Mouse (Mus musculus) midbrain, postnatal 0 days (tissue): ENCODE measurements around the gene Foxp2. TPM values are rescaled to one million over a fixed set of nuclear protein-coding genes. Genes with fewer than 3 reads are reported as not detected.

Experiments
- ATAC-seq: fragments of 200-750 bp; cut with Nextera tagmentation; 2 replicates; pipeline ENCODE4 v1.8.0; 2017; ENCODE audit warnings: moderate number of reproducible peaks, mild to moderate bottlenecking, moderate TSS enrichment, moderate library complexity; ENCODE audit not compliant: low FRiP score
- DNase-seq: peaks from one replicate; pipeline ENCODE4 v3.0.0-alpha.2; 2015; ENCODE audit warnings: low spot score
- H3K27ac ChIP-seq: fragments of 300-500 bp; sonication (generic); 2 replicates; pipeline ENCODE4 v1.5.1; 2014; ENCODE audit warnings: low read depth, mild to moderate bottlenecking, low read length, mixed read lengths
- H3K27me3 ChIP-seq: fragments of 300-500 bp; sonication (generic); 2 replicates; pipeline ENCODE4 v1.6.1; 2014; ENCODE audit warnings: low read length, control low read depth, mixed read lengths; ENCODE audit not compliant: insufficient read depth
- H3K36me3 ChIP-seq: fragments of 300-500 bp; sonication (generic); 2 replicates; pipeline ENCODE4 v1.6.1; 2014; ENCODE audit warnings: low read length, control low read depth, mixed read lengths; ENCODE audit not compliant: insufficient read depth
- H3K4me1 ChIP-seq: fragments of 300-500 bp; sonication (generic); 2 replicates; pipeline ENCODE4 v1.6.1; 2014; ENCODE audit warnings: mild to moderate bottlenecking, control low read depth, antibody characterized with exemption, low read length, mixed read lengths; ENCODE audit not compliant: insufficient read depth
- H3K4me2 ChIP-seq: fragments of 300-500 bp; sonication (generic); 2 replicates; pipeline ENCODE4 v1.6.1; 2014; ENCODE audit warnings: low read depth, mild to moderate bottlenecking, low read length, mixed read lengths; ENCODE audit not compliant: poor library complexity, severe bottlenecking
- H3K4me3 ChIP-seq: fragments of 300-500 bp; sonication (generic); 2 replicates; pipeline ENCODE4 v1.5.1; 2014; ENCODE audit warnings: low read depth, mild to moderate bottlenecking, low read length, moderate library complexity
- H3K9ac ChIP-seq: fragments of 300-500 bp; sonication (generic); replicated peaks from 2 replicates; pipeline ENCODE4 v1.6.1; 2014; ENCODE audit warnings: mild to moderate bottlenecking, low read length, moderate library complexity, mixed read lengths; ENCODE audit not compliant: poor library complexity, severe bottlenecking
- H3K9me3 ChIP-seq: fragments of 300-500 bp; sonication (generic); 2 replicates; pipeline ENCODE4 v1.6.1; 2016; ENCODE audit warnings: low read length, control low read depth
- CTCF ChIP-seq: IDR thresholded peaks from 2 replicates; pipeline ENCODE4 v1.5.1; 2016; ENCODE audit warnings: antibody characterized with exemption, mild to moderate bottlenecking
- WGBS: fragments of 180-500 bp; shearing (Covaris S2); extraction: QIAGEN DNeasy Blood & Tissue Kit; methylation state at CpG from one replicate; pipeline ENCODE4 v1.1.7; 2014; 5-methylcytosine and 5-hydroxymethylcytosine counted together
- polyA plus RNA-seq: library from polyadenylated mRNA; unstranded; fragments of >200 nt; fragmentation: Nextera tagmentation; extraction: Ambion mirVana; gene quantifications from 2 replicates; pipeline ENCODE4 v1.2.1, GENCODE M21; 2015
- total RNA-seq: library from RNA; depleted of rRNA; stranded (reverse); fragments of >200 nt; gene quantifications from 2 replicates; pipeline ENCODE4 v1.2.3, GENCODE M21; 2014

The Foxp2 gene
- total and polyA plus RNA-seq, 2 experiments from 2014 or later: 71.4 to 103 TPM

GRCm38 (mm10) chr6:15121339-15121738 lies 220.2 kb downstream of the Foxp2 start:
- no peak for DNase-seq
- H3K4me1 ChIP-seq: no peaks in the 10 kb centered on the region
- no peak for TF ChIP-seq CTCF
- H3K9ac ChIP-seq: no peak overlapping the region
- H3K27ac ChIP-seq: no peak overlapping the region
- H3K9me3 ChIP-seq: no peaks in the 10 kb centered on the region
- H3K4me2 ChIP-seq: no peak overlapping the region
- no peak overlapping the region for H3K4me3 ChIP-seq
- ATAC-seq: no peak
- H3K27me3 ChIP-seq: no peaks in the 10 kb centered on the region
- H3K36me3 ChIP-seq: no peaks in the 10 kb centered on the region

- no peaks in the 10 kb centered on the region for H3K27me3 ChIP-seq
- no peak overlapping the region for H3K4me3 ChIP-seq
- no peak overlapping the region for H3K27ac ChIP-seq
- H3K4me1 ChIP-seq: no peaks in the 10 kb centered on the region
- ATAC-seq (no peak), DNase-seq (no peak)
- H3K4me2 ChIP-seq: no peak overlapping the region
- H3K36me3 ChIP-seq: no peaks in the 10 kb centered on the region
- TF ChIP-seq CTCF: no peak
- 95% methylated on average over 2 of the region's 2 CpGs for WGBS
- no peaks in the 10 kb centered on the region for H3K9me3 ChIP-seq
- no peak overlapping the region for H3K9ac ChIP-seq
Measured at GRCm38 (mm10) chr6:15130142-15130541, 229.0 kb downstream of the Foxp2 start.

- H3K27me3 ChIP-seq: no peaks in the 10 kb centered on the region
- DNase-seq (no peak), ATAC-seq (no peak)
- no peak overlapping the region for H3K4me3 ChIP-seq
- no peaks in the 10 kb centered on the region for H3K9me3 ChIP-seq
- H3K36me3 ChIP-seq: no peaks in the 10 kb centered on the region
- no peak overlapping the region for H3K9ac ChIP-seq
- no peaks in the 10 kb centered on the region for H3K4me1 ChIP-seq
- WGBS: 77% methylated on average over 1 of the region's 1 CpGs
- H3K27ac ChIP-seq: no peak overlapping the region
- H3K4me2 ChIP-seq: no peak overlapping the region
- TF ChIP-seq CTCF: no peak
Measured at GRCm38 (mm10) chr6:15142094-15142493, 240.9 kb downstream of the Foxp2 start.

GRCm38 (mm10) chr6:15151619-15152018 lies 250.5 kb downstream of the Foxp2 start:
- Histone ChIP-seq H3K36me3 (no peaks in the 10 kb centered on the region), H3K9ac (no peak overlapping the region), H3K4me3 (no peak overlapping the region), H3K27me3 (no peaks in the 10 kb centered on the region), H3K9me3 (no peaks in the 10 kb centered on the region), H3K27ac (no peak overlapping the region), H3K4me2 (no peak overlapping the region), H3K4me1 (no peaks in the 10 kb centered on the region)
- TF ChIP-seq CTCF: no peak
- DNase-seq: peak; percentile 2
- no peak for ATAC-seq
- 45% methylated on average over 3 of the region's 3 CpGs for WGBS

- no peaks in the 10 kb centered on the region for H3K9me3 ChIP-seq
- no peak overlapping the region for H3K4me2 ChIP-seq
- peak; percentile 29; the same call in 1 of the 2 replicates for TF ChIP-seq CTCF
- ATAC-seq (no peak), DNase-seq (no peak)
- no peak overlapping the region for H3K9ac ChIP-seq
- H3K4me3 ChIP-seq: no peak overlapping the region
- H3K27ac ChIP-seq: no peak overlapping the region
- H3K4me1 ChIP-seq: no peaks in the 10 kb centered on the region
- 82% methylated on average over 2 of the region's 2 CpGs for WGBS
- H3K27me3 ChIP-seq: no peaks in the 10 kb centered on the region
- no peaks in the 10 kb centered on the region for H3K36me3 ChIP-seq
Measured at GRCm38 (mm10) chr6:15163508-15164053, 262.4 kb downstream of the Foxp2 start.

GRCm38 (mm10) chr6:15176754-15177153 lies 275.6 kb downstream of the Foxp2 start:
- Histone ChIP-seq H3K9ac (no peak overlapping the region), H3K27me3 (no peaks in the 10 kb centered on the region), H3K36me3 (no peaks in the 10 kb centered on the region), H3K4me1 (no peaks in the 10 kb centered on the region), H3K4me3 (no peak overlapping the region), H3K9me3 (no peaks in the 10 kb centered on the region), H3K4me2 (no peak overlapping the region), H3K27ac (no peak overlapping the region)
- peak; percentile 62 for TF ChIP-seq CTCF
- no peak for ATAC-seq
- no peak for DNase-seq
